In the genomic region with DNA sequence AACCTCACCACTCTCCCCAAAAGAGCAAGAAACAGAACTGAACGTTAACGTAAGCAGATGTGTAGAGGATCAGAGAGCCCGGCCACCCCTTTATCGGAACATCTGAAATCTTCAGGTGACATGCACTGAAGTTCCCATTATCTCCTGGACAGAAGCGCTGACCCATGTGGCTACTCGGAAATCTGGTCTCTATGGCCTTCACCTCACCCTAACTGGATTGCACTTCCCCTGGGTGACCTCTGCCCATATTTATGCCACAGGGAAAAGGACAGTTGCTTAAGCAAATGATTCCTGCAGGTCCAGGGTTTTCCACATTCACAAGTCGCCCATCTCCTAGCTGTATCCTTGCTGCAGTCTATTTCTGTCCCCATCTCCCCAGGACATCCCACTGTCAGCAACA, we compare ENCODE assay signal across 21 mouse cellular contexts.
DNase-seq lines count a peak whose midpoint lies in the region; ATAC-seq lines count a peak whose summit lies in the region.
"Had no signal": no experiment of that assay in that cellular context is flagged by ENCODE, and none has a peak within 500 bp of the region (broad histone marks: within the 10 kb centered on the region; RNA-seq: fewer than 3 reads in every experiment).

No protein-coding gene starts in this region.

- WGBS in heart, embryonic 13.5 days = 61% methylated on average over 7 of the region's 7 CpGs
- 62% methylated on average over 7 of the region's 7 CpGs for WGBS in heart, embryonic 11.5 days (ENCODE audit: insufficient replicate concordance)
- 75% methylated on average over 7 of the region's 7 CpGs for WGBS in midbrain, embryonic 15.5 days
- WGBS in midbrain, embryonic 14.5 days = 76% methylated on average over 7 of the region's 7 CpGs

- no peaks in the 10 kb centered on the region for H3K27me3 ChIP-seq in heart, embryonic 13.5 days (replicated peaks)
- H3K27me3 ChIP-seq in heart, embryonic 11.5 days (ENCODE audit: control insufficient read depth, insufficient read depth, low read length) = no peaks in the 10 kb centered on the region
- no peaks in the 10 kb centered on the region for H3K27me3 ChIP-seq in midbrain, embryonic 15.5 days (replicated peaks)
- H3K27me3 ChIP-seq in midbrain, embryonic 14.5 days (ENCODE audit: control insufficient read depth, insufficient read depth, low read length) = no peaks in the 10 kb centered on the region
- H3K27me3 ChIP-seq: CH12.LX; heart, embryonic 15.5 days; hindbrain, embryonic 12.5 days; Patski had no signal

- H3K9me3 ChIP-seq in heart, embryonic 13.5 days = no peaks in the 10 kb centered on the region
- H3K9me3 ChIP-seq in heart, embryonic 11.5 days (replicated peaks; ENCODE audit: control insufficient read depth, low read length) = no peaks in the 10 kb centered on the region
- H3K9me3 ChIP-seq in midbrain, embryonic 15.5 days = no peaks in the 10 kb centered on the region
- no peaks in the 10 kb centered on the region for H3K9me3 ChIP-seq in midbrain, embryonic 14.5 days (ENCODE audit: control insufficient read depth, low read length)
- H3K9me3 ChIP-seq: forebrain, embryonic 10.5 days; heart, embryonic 15.5 days; hindbrain, embryonic 12.5 days had no signal

- H3K4me3 ChIP-seq in heart, embryonic 13.5 days = no peak overlapping the region
- no peak overlapping the region for H3K4me3 ChIP-seq in heart, embryonic 11.5 days (ENCODE audit: low read depth, low read length)
- no peak overlapping the region for H3K4me3 ChIP-seq in midbrain, embryonic 15.5 days
- no peak overlapping the region for H3K4me3 ChIP-seq in midbrain, embryonic 14.5 days (replicated peaks; ENCODE audit: low read depth, low read length)
- H3K4me3 ChIP-seq: forebrain, embryonic 10.5 days; heart, embryonic 15.5 days; hindbrain, embryonic 12.5 days had no signal

- DNase-seq in heart, adult 11 months = peak; percentile 88
- no peak for DNase-seq in heart, postnatal 4 days
- no peak for DNase-seq in midbrain, embryonic 14.5 days
- DNase-seq: adrenal gland, postnatal 14 days; cerebellum, adult 18-20 months; cerebellum, adult 9-11 months; cerebellum, postnatal 36 days; gastrocnemius, postnatal 14 days; heart, postnatal 36 days; kidney, adult 18-20 months had no signal

- H3K9ac ChIP-seq in heart, embryonic 13.5 days = no peak overlapping the region
- H3K9ac ChIP-seq in heart, embryonic 11.5 days (ENCODE audit: low read depth, low read length) = no peak overlapping the region
- no peak overlapping the region for H3K9ac ChIP-seq in midbrain, embryonic 15.5 days
- H3K9ac ChIP-seq in midbrain, embryonic 14.5 days (replicated peaks; ENCODE audit: low read length) = no peak overlapping the region
- H3K9ac ChIP-seq: heart, embryonic 15.5 days; hindbrain, embryonic 12.5 days had no signal

- H3K4me1 ChIP-seq in heart, embryonic 13.5 days = peaks cover 45% of the 10 kb centered on the region
- H3K4me1 ChIP-seq in heart, embryonic 11.5 days (ENCODE audit: control insufficient read depth, insufficient read depth, low read length) = peaks cover 27% of the 10 kb centered on the region
- H3K4me1 ChIP-seq in midbrain, embryonic 15.5 days = peaks cover 25% of the 10 kb centered on the region
- H3K4me1 ChIP-seq in midbrain, embryonic 14.5 days (ENCODE audit: control insufficient read depth, insufficient read depth, low read length) = 0 out of 2 replicates have a peak, but pooled peaks cover 5% of the 10 kb centered on the region

- H3K27ac ChIP-seq in heart, embryonic 13.5 days (replicated peaks) = 0 out of 2 replicates have a peak overlapping the region, but pooled peaks have one; percentile 7
- no peak overlapping the region for H3K27ac ChIP-seq in heart, embryonic 11.5 days (ENCODE audit: low read depth, low read length)
- 0 out of 2 replicates have a peak overlapping the region, but pooled peaks have one; percentile 11 for H3K27ac ChIP-seq in midbrain, embryonic 15.5 days
- no peak overlapping the region for H3K27ac ChIP-seq in midbrain, embryonic 14.5 days (replicated peaks; ENCODE audit: low read depth, low read length)
- H3K27ac ChIP-seq: forebrain, embryonic 10.5 days; heart, embryonic 15.5 days; hindbrain, embryonic 12.5 days had no signal

- no peak for ATAC-seq in heart, embryonic 13.5 days (ENCODE audit: extremely low read depth, insufficient number of reproducible peaks, low FRiP score, low TSS enrichment)
- no peak for ATAC-seq in heart, embryonic 11.5 days (replicated peaks; ENCODE audit: insufficient number of reproducible peaks, low FRiP score, low TSS enrichment)
- no peak for ATAC-seq in midbrain, embryonic 15.5 days (replicated peaks)
- no peak for ATAC-seq in midbrain, embryonic 14.5 days (ENCODE audit: low FRiP score, low TSS enrichment)
- ATAC-seq: activated CD4-positive, CD25-positive, alpha-beta regulatory T cell, adult 4 months; forebrain, embryonic 14.5 days; inflammation-experienced regulatory T-cells, adult 6 months; Patski had no signal

- H3K36me3 ChIP-seq in heart, embryonic 13.5 days = no peaks in the 10 kb centered on the region
- no peaks in the 10 kb centered on the region for H3K36me3 ChIP-seq in heart, embryonic 11.5 days (ENCODE audit: control insufficient read depth, insufficient read depth, low read length)
- H3K36me3 ChIP-seq in midbrain, embryonic 15.5 days (replicated peaks) = no peaks in the 10 kb centered on the region
- no peaks in the 10 kb centered on the region for H3K36me3 ChIP-seq in midbrain, embryonic 14.5 days (ENCODE audit: control insufficient read depth, insufficient read depth, low read length)
- H3K36me3 ChIP-seq: heart, embryonic 15.5 days; hindbrain, embryonic 12.5 days had no signal

- peak overlapping the region; percentile 22; the same call in 1 of the 2 replicates for H3K4me2 ChIP-seq in heart, embryonic 13.5 days
- no peak overlapping the region for H3K4me2 ChIP-seq in heart, embryonic 11.5 days
- no peak overlapping the region for H3K4me2 ChIP-seq in midbrain, embryonic 15.5 days
- no peak overlapping the region for H3K4me2 ChIP-seq in midbrain, embryonic 14.5 days (ENCODE audit: low read length)
- H3K4me2 ChIP-seq: heart, embryonic 15.5 days; hindbrain, embryonic 12.5 days had no signal

Comparison
In these comparisons a context has a peak if more than half of its experiments do, and no peak if none do; other contexts are left out.
1. H3K27ac ChIP-seq: peak in heart, embryonic 13.5 days (single experiment) and midbrain, embryonic 15.5 days (single experiment); none in heart, embryonic 11.5 days (single experiment) and midbrain, embryonic 14.5 days (single experiment).